Mouse (Mus musculus) thymus, postnatal 14 days (tissue): ENCODE measurements around the gene Gpam.

Experiments
- DNase-seq: peaks from one replicate; pipeline ENCODE4 v3.0.0; 2021

The Gpam gene

DNA sequence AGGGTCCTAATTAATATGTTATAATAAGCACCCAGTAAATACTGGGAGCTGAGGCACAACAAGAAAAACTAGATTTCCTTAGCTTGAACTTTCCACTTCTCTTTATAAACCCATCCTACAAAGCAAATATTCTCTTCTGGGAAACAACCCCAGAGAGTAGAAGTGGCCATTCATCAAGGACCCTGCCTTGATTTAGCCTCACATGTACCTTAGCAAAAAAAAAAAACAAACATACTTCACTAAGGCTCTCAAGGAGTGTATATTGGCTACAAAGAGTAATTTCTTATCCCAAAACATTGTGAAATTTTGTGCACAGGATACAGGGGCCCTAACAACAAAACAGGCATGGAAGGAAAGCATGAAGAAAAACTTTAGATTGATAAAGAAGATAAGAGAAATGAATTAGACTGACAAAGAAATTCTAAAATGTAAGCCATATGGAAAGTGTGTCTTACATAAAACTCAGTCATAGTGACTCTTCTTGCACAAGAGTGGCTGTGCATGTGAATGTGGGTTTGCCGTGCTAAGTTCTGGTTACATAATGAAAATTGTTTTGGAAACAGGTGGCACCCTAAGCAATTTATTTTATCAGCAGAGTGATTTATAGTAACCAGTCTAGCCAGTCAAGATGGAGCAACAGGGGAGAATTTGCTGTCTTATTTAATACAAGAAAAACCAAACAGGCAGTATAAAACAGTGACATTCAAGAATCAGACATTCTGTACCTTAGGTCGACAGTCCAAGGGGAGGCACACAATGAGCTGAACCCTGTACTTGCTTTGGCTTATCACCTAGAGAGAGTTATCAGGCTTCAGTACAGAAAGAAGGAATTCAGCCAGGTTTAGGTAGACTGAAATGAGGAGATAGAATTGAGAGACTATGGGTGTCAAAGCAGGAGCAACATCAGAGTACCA lies 26.6 kb downstream of the Gpam start:
- no peak for DNase-seq

DNA sequence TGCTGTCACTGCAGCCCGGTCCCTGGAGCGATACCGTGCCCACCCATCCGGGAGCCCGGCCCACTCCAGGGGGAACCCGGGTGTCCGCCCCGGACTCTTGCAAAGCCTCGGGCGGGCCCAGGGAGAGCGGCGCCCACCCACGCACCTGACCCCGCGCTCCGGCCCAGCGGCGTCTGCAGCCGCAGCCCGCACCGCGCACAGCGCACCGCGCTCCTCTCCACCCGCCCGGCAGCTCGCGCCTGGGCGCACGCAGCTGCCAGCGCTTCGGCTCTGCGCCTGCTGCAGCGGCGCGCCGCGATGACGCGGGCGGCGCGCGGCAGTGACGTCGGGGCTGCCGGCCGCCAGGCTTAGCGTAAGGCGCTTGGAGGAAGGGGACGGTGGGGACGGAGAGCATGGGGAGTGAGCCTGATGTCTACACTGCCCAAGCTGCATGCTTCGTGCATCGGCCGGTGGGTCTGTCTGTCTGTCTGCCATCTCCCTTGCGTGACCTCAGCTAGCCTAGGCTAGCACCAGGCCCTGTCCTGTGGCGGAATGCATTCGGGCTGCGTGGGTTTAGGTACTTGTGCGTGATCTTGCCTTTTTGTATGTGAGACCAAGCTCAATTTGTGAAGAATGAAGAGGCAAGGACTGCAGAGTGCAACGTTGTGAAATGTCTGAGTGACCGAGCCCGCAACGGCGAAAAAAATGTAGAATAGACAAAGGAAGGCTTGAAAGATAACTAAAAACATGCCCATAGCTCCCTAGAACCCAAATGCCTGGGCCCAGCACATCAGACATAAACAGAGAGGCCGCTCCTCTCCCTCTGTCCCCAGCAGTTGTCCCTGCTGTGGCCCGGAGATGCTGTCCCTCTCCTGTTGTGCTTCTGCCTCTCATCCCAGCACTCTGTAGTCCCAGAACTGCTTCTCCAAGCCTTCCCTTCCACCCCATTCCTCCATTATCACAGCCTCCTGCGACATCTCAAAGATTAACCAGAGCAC lies 27.6 kb downstream of the Gpam start:
- peak; percentile 84 for DNase-seq

DNA sequence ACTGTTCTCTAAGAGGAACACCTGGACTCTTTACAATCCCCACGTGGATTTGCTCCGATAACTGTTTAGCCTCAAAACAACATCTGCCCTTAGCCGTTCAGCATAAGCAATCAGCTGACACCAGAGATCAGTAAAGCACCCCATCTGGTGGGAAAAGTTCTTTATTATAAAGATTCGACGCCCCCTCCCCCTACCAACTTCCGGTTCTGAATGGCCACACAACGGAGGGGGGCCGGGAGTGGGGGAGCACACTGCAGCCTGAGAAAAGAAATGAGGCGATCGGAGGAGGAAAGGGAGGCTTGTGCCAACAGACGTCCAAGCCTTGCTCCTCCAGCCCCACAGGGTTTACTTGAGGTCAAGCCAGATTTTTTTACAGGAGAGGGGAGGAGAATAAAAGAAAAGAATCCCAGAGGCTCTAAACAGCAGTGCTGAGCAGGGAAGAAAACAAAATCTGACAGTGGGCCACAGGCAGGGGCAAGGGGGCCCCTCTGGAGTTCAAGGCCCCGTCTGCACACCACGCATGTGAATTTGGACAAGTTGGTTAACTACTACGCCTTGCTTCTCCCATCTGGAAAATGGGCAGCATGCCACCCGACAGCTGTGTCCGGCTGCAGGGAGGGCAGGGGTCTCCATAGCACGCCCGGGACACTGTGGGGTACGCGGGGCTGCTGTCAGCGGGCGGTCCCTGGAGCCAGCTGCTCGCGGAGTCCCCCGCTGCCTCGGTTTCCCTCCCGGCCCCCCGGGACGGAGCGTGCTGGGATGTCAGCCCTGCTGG lies 28.4 kb downstream of the Gpam start:
- DNase-seq, result peak; percentile 37

DNA sequence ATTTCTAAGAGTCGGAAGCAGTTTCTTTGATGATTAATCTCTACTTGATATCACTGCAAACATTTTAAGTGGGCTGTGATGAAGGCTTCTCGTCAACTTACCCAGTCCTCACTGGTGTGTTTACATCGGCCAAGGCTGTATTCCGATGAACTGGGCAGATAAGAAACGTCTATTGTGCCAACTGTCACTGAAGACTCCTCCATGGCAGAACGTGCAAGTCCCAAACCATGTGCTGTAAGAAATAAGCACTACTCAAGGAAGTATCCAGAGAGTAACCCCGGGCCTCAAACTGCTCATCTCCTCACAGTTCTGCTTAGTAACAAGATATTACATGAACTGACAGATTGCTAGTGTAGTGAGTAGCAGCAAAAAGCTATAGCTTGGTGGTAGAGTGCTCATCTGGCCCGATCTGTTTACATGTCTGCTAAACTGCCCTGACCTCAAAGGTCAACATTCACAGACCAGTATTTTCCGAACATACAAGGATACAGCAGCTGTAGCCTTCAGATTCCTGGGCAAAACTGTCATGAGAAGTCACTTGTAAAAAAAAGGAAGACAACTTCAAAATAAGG lies 29.6 kb downstream of the Gpam start:
- no peak for DNase-seq

DNA sequence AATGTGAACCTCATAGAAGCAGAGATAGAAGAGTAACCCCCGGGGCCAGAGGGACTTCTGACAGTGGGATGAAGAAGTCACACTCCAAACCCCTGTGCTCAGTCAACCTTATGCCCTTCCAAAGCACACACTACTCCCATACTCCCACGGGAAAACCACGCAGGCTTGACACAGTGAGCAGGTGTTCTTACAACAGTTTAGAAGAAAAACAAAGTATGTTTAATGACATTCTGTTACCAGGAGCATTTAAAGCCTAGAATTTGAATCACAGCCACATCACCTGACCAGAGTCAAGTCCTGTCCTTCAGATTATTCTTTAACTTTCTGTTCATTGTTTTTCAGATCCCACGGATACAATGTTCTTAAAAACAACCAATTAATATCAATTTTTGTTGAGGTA lies 30.4 kb downstream of the Gpam start:
- no peak for DNase-seq

DNA sequence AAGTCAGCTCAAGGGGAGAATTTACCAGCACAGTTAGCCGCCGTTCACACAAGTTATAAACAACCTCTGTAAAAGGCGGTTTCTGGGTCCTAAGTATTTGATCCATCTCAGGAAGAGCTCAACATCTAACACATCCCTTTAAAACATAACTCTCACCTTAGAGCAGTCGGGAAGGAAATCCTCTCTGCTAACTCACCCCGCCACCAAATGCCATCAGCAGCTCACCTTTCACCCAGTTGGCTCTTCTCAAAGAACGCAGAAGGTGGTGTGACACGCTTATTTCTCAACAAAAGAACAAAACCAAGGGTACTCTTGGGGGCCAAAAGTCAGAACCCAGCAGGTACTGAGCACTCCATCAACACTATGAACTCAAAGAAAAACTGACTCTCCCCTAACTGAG lies 31.5 kb downstream of the Gpam start:
- no peak for DNase-seq

DNA sequence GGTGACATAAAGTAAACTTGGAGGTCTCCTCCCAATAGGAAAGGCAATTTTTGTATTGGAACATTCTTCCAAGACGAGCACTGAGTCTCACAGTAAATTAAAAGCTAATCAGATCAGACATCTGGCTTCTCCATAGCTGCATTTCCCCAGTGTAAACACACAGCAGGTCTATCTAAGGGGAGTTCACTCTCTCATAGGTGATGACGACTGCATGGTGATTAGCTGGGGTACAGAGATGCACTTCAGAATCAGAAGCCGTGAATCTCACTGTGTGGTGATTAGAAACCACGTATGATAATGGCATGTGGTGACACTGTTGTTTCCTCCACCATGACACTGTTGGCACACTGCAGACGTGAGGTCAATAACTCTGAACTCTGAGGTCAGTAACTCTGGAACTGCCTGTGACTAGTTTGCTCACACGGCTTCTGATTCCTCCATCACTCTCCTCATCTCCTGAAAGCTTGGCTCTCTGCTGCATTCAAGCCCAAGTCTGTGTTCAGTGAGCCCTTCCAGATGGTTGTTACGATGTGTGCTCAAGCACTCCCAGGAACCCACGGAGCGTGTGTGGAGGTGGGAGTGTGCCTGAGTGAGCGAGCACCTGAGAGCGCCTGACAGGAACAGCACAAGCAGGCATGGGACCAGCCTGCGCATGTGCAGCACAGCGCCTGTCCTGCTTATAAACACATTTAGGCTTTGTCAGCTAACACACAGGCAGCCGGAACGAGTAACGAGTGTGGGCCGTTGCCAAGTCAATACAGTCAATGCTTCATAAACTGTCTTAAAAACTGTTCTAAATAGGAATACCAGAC lies 35.2 kb downstream of the Gpam start:
- no peak for DNase-seq

DNA sequence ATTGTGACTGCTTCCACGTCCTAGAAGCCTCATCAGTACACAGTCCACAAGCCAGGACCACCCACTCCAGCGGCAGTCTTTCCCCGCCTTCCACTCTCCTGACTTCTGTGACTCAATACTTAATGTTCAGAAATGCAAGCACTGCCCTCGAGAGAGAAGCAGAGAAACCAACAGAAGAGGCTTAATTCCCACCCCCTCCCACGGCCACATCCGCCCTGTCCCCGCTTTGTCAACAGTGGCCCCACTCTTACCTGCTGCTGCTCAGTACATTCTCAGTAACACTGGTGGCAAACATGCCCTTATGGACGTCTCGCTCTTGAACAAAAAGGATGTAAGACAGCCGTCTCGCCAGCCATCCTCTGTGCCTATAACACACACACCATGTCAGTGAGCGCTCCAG lies 36.2 kb downstream of the Gpam start:
- no peak for DNase-seq

DNA sequence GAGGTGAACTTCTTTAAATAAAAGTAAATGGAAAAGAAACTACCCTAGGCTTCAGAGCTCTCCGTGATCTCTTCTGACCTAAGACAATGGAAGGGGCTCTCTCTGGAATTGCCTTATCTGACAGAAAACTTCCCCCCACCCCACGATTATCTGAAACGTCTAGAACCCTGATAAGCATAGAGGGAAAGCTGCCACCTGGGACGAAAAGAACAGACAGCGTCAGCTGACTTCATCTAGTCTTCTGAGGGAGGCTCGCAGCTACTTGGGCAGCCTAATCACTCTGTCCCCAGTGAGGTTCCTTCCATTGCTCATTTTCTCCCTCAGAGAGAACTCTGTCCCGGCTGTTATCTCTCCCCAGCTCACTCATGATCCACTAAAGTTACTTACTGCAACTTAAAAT lies 36.9 kb downstream of the Gpam start:
- no peak for DNase-seq

DNA sequence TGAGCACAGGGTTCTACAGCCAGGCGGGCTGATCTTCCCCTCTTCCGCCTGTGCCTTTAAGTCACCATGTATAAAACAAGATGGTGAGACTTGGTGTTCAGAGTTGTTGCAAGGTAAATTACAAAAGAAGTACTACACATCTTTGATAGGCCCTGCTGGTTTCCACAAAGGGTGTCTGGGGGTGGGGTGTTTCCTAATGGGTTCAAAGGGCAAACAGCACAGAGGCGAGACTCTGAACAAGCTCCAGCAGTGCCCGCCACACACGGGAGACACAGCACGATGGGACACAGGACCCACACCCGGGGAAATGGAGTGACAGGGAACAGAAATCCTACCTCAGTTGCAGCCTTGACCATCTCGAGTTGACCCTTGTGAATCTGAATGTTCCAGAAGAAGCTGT lies 39.3 kb downstream of the Gpam start:
- no peak for DNase-seq

DNA sequence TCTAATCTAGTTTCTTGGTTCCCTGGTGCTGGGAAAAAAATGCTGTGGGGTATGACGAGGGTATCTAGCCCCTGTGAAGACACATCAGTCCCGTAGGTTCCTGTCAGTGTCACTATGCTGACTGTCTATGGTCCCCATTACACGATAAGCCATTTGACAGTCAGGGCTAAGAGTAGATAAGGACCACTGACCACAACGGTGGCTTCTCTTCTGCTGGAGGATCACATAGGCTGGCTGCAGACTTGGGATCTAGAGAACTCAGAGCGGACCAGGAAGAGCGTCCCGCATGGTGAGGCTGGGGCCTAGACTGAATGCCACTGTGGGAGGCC lies 41.2 kb downstream of the Gpam start:
- DNase-seq, result no peak

DNA sequence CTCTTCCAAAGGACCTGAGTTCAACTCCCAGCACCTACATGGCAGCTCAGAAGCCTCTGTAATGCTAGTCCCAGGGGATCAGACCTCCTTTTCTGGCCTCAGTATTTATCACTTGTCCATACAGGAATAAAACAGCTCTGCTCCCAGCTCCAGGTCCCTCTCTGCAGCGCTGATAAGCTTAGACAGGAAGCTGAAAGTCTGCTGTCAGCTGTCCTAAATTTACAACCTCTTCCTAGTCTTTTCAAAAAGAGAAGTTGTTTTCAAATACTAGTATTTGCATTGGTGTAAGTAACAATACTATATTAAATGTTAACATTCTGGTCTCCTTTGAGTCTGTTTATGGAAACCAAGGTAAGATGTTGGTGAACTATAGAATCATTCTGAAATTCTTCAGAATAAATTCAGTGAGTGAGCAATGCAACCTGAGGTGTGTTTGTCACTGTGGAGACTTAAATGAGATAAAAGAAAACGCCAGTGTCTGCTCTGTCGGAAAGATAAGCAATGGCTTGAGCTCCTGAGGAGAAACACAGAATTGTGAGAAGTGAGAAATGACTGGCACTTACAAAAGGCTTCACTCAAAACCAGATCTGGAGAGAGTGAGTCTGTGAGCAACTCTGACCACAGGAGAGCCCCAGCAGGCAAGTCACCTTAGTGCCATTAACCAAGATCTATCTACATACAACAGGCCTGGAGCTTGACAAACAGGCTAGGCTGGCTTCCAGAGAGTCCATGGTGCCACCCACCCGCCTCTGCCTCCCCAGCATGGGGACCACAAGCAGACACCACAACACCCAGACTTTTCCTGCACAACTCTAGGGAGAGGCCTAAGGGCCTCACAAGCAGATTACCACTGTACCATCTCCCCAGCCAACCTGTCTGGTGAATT lies 41.8 kb downstream of the Gpam start:
- no peak for DNase-seq

DNA sequence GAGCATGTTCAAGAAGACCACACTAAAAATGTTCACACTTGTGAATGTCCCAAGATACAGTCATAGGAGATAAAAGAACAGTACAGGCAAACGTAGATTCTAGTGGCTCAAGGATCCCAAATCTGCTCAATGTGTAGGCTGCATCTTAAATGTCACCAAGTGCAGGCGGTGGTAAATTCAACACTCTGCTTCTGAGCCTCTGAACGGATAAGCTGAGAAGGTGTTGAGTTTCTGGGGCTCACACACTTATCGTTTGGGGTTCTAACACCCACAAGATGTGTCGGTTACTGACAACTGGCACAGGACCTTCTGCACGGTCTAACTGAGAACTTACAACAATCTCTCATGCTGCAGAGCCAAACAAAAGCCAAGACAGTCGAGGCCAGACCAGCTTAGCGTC lies 50.2 kb downstream of the Gpam start:
- no peak for DNase-seq

DNA sequence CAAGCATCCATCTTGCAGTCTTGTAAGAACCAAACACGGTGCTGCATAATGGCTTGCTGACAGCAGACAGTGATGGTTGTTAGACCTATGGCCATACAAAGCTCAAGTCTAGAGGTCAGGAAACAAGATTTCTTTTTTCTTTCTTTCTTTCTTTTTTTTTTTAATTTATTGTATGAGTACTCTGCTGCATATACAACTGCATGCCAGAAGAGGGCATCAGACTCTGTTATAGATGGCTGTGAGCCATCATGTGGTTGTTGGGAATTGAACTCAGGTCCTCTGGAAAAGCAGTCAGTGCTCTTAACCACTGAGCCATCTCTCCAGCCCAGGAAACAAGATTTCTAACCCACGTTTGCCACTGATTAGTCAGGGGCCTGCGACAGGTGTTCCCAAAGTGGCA lies 54.0 kb downstream of the Gpam start:
- DNase-seq, result no peak

DNA sequence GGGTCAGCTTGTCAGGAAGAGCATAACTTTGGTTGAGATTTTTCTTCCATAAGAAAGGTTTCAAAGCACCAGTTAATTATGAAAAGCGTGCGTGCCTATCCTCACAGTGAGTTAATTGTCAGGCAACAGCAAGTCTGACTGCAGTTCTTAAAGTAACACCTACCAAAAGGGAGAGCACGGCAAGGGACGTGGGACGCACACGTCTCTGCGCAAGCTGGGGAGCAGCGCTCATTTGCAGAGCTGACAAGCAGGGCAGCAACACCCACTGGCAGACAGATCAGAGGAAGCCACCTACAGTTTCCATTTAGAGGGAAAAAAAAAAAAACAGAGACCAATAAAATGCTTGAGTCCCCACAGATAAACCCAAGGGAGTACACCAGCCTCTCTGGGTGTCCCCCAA lies 58.0 kb downstream of the Gpam start:
- DNase-seq, result no peak

DNA sequence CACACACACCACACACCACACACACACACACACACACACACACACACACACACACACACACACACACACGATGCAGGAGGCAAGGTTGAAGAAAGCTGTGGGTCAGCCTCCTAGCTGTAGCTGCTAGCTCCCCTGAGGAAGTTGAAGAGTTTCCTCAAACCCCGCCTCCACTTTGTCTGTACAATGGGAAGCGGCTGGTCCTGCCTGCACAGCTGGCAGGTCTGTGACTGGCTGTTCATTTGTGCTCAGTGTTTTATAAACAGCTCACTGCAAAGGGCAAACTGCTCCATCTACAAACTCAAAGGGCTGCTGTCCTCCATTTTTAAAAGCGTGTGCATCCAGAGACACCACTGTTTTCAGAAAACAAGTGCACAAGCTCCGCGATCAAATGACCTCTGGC lies 63.8 kb downstream of the Gpam start:
- DNase-seq, result peak; percentile 48

DNA sequence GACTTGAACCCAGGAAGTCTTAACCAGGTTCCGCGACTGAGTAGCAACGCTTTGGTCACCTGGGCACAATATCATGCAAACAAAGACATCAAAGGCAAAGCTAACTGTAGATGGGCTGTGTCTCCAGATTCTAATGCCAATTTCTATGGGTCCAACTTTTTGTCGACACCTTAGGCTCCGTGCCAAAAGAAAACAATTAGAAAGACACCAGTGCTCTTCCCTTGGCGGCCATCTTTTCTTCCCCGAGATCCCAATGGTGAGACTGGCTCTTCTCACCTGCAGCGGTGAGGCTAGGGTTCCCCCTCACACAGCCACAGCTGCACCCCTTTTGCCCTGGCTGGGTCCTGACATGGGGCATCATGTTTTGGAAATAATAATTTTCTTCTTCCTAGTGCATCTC lies 64.5 kb downstream of the Gpam start:
- no peak for DNase-seq

DNA sequence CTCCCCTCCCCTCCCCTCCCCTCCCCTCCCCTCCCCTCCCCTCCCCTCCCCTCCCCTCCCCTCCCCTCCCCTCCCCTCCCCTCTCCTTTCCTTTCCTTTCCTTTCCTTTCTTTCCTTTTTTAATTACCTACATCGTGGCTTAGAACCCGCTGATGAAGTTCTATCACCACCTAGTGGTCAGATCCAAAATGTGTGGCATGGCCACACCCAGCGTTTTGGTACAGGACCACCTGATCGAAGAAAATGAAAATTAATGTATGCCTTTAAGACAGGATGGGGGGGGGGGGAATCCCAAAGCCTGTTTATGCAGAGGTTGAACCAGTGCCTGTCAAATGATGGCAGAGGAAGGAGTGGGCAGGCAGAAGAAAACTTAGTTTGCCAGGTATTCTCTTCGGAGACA lies 65.1 kb downstream of the Gpam start:
- peak; percentile 50 for DNase-seq

DNA sequence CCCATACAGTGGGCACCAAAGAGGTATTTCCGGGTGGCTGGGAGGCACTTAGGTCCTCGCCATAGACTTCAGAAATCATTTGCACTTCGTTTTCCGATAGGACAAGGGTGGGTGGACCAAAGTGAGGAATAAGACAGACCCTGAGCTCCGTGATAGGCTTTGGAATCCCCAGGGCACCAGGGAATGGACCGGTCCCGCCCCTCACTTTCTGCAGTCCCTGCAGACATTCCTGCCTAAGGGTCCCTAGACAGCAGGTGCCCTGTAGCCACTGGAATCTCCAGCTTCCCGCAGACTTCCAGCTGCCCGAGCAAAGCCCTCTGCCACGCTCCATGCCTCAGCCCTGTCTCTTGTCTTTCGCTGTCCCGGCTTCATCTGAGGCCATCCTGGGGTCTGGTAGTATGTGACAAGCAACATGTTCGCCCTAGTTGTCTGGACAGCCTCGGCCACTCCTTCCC lies 65.6 kb downstream of the Gpam start:
- DNase-seq, result no peak

DNA sequence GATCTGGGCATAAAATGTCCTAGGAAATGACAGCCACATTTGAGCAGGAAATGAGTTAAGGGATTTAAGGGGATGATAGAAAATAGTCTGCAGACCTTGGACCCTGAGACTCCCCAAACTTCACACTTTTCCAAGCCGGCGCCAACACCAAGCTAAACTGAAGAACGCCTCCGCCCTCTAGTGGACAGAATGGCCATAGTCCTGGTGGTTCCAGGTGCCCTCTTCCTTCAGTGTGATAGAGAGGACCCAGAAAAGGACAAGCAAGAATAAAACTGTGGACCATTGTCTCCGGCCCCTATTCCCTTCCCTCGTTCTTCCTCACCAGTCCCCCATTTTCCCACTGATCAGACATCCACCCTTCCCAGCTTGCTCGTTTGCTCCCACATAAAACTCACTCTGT lies 66.1 kb downstream of the Gpam start:
- DNase-seq, result peak; percentile 60

DNA sequence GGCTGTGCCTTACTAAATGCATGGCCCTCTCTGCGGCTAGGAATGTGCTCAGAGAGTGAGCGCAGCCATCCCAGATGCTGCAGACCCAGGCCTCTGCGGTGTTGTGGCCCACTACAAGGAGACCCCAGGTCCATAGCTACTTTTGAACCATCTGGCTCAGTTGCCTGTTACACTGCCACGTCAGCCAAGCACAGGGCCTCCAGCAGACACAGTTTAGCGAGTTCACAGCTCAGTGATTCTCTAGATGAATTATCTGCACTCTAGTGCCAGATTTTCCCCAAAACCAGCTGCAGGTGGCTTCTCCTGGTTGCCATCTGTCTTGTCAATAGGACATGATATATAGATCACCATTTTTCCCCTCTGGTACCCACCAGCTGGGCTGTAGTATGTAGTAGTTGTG lies 69.6 kb downstream of the Gpam start:
- no peak for DNase-seq
